Mouse (Mus musculus): ENCODE measurements around the gene Ermap. TPM values are rescaled to one million over a fixed set of nuclear protein-coding genes. Genes with fewer than 3 reads are reported as not detected.

Gene Ermap
- 11.1 and 11.4 TPM in 2 replicates for polyA plus RNA-seq (2014; fragmentation: Nextera tagmentation; extraction: Ambion mirVana)

GRCm38 (mm10) chr4:119189864-119190263 lies at the start of gene Ermap:
TSS of gene Ermap (minus strand) at chr4:119190011.
- Histone ChIP-seq H3K4me2 (ENCODE audit: low read depth, low read length, severe bottlenecking) (no peak within 1 kb of the TSS), H3K9ac (ENCODE audit: low read length) (no peak within 1 kb of the TSS), H3K27ac (ENCODE audit: low read depth, low read length) (no peak within 1 kb of the TSS), H3K4me1 (replicated peaks; ENCODE audit: control insufficient read depth, insufficient read depth, low read length) (no peaks in the 10 kb centered on the region), H3K9me3 (ENCODE audit: control insufficient read depth, low read length) (no peaks in the 10 kb centered on the region), H3K27me3 (ENCODE audit: control insufficient read depth, insufficient read depth, low read length) (no peaks in the 10 kb centered on the region), H3K36me3 (ENCODE audit: control insufficient read depth, insufficient read depth, low read length) (no peaks in the 10 kb centered on the region), H3K4me3 (ENCODE audit: low read depth, low read length) (no peak within 1 kb of the TSS)
- DNase-seq (ENCODE audit: low spot score): no peak
- ATAC-seq (replicated peaks; ENCODE audit: low FRiP score): no peak
- WGBS: 73% methylated on average over 6 of the region's 6 CpGs

- peak; percentile 66 for DNase-seq (ENCODE audit: low spot score)
- peak overlapping the region; percentile 18; the same call in 1 of the 2 replicates for H3K4me2 ChIP-seq (ENCODE audit: low read depth, low read length, severe bottlenecking)
- peak overlapping the region; percentile 32 for H3K9ac ChIP-seq (ENCODE audit: low read length)
- no peaks in the 10 kb centered on the region for H3K36me3 ChIP-seq (ENCODE audit: control insufficient read depth, insufficient read depth, low read length)
- 38% methylated on average over 12 of the region's 12 CpGs for WGBS
- no peaks in the 10 kb centered on the region for H3K4me1 ChIP-seq (replicated peaks; ENCODE audit: control insufficient read depth, insufficient read depth, low read length)
- H3K4me3 ChIP-seq (ENCODE audit: low read depth, low read length): no peak overlapping the region
- H3K27ac ChIP-seq (ENCODE audit: low read depth, low read length): no peak overlapping the region
- ATAC-seq (replicated peaks; ENCODE audit: low FRiP score): peak; percentile 55
- no peaks in the 10 kb centered on the region for H3K9me3 ChIP-seq (ENCODE audit: control insufficient read depth, low read length)
- H3K27me3 ChIP-seq (ENCODE audit: control insufficient read depth, insufficient read depth, low read length): no peaks in the 10 kb centered on the region
Observed at GRCm38 (mm10) chr4:119239181-119239682, 49.4 kb upstream of the Ermap start.

GRCm38 (mm10) chr4:119238661-119239060 lies 48.9 kb upstream of the Ermap start:
- Histone ChIP-seq H3K9ac (ENCODE audit: low read length) (no peak overlapping the region), H3K4me1 (replicated peaks; ENCODE audit: control insufficient read depth, insufficient read depth, low read length) (peaks cover 1% of the 10 kb centered on the region; the same call in 1 of the 2 replicates), H3K9me3 (ENCODE audit: control insufficient read depth, low read length) (no peaks in the 10 kb centered on the region), H3K4me2 (ENCODE audit: low read depth, low read length, severe bottlenecking) (no peak overlapping the region), H3K4me3 (ENCODE audit: low read depth, low read length) (no peak overlapping the region), H3K36me3 (ENCODE audit: control insufficient read depth, insufficient read depth, low read length) (no peaks in the 10 kb centered on the region), H3K27ac (ENCODE audit: low read depth, low read length) (no peak overlapping the region), H3K27me3 (ENCODE audit: control insufficient read depth, insufficient read depth, low read length) (no peaks in the 10 kb centered on the region)
- DNase-seq (ENCODE audit: low spot score): no peak
- WGBS: 81% methylated on average over 3 of the region's 3 CpGs
- ATAC-seq (replicated peaks; ENCODE audit: low FRiP score): no peak

- ATAC-seq (replicated peaks; ENCODE audit: low FRiP score) (no peak), DNase-seq (ENCODE audit: low spot score) (no peak)
- Histone ChIP-seq H3K27ac (ENCODE audit: low read depth, low read length) (no peak overlapping the region), H3K4me2 (ENCODE audit: low read depth, low read length, severe bottlenecking) (no peak overlapping the region), H3K4me3 (ENCODE audit: low read depth, low read length) (no peak overlapping the region), H3K9ac (ENCODE audit: low read length) (no peak overlapping the region), H3K36me3 (ENCODE audit: control insufficient read depth, insufficient read depth, low read length) (no peaks in the 10 kb centered on the region), H3K27me3 (ENCODE audit: control insufficient read depth, insufficient read depth, low read length) (no peaks in the 10 kb centered on the region), H3K9me3 (ENCODE audit: control insufficient read depth, low read length) (no peaks in the 10 kb centered on the region), H3K4me1 (replicated peaks; ENCODE audit: control insufficient read depth, insufficient read depth, low read length) (peaks cover 3% of the 10 kb centered on the region)
- WGBS: 84% methylated on average over 3 of the region's 3 CpGs
Observed at GRCm38 (mm10) chr4:119234348-119234747, 44.5 kb upstream of the Ermap start.

- Histone ChIP-seq H3K9ac (ENCODE audit: low read length) (peak overlapping the region; percentile 70), H3K36me3 (ENCODE audit: control insufficient read depth, insufficient read depth, low read length) (no peaks in the 10 kb centered on the region), H3K4me2 (ENCODE audit: low read depth, low read length, severe bottlenecking) (peak overlapping the region; percentile 95), H3K4me1 (replicated peaks; ENCODE audit: control insufficient read depth, insufficient read depth, low read length) (peaks cover 3% of the 10 kb centered on the region), H3K27ac (ENCODE audit: low read depth, low read length) (no peak overlapping the region), H3K4me3 (ENCODE audit: low read depth, low read length) (peak overlapping the region; percentile 84), H3K9me3 (ENCODE audit: control insufficient read depth, low read length) (no peaks in the 10 kb centered on the region), H3K27me3 (ENCODE audit: control insufficient read depth, insufficient read depth, low read length) (no peaks in the 10 kb centered on the region)
- under 1% methylated on average over 36 of the region's 36 CpGs for WGBS
- ATAC-seq (replicated peaks; ENCODE audit: low FRiP score) (peak; percentile 51), DNase-seq (ENCODE audit: low spot score) (peak; percentile 79)
Observed at GRCm38 (mm10) chr4:119233256-119233901, 43.6 kb upstream of the Ermap start.

- Histone ChIP-seq H3K4me3 (ENCODE audit: low read depth, low read length) (peak within 1 kb of the TSS; percentile 84), H3K4me1 (replicated peaks; ENCODE audit: control insufficient read depth, insufficient read depth, low read length) (peaks cover 3% of the 10 kb centered on the region), H3K9ac (ENCODE audit: low read length) (peak within 1 kb of the TSS; percentile 70), H3K27ac (ENCODE audit: low read depth, low read length) (no peak within 1 kb of the TSS), H3K9me3 (ENCODE audit: control insufficient read depth, low read length) (no peaks in the 10 kb centered on the region), H3K27me3 (ENCODE audit: control insufficient read depth, insufficient read depth, low read length) (no peaks in the 10 kb centered on the region), H3K36me3 (ENCODE audit: control insufficient read depth, insufficient read depth, low read length) (no peaks in the 10 kb centered on the region), H3K4me2 (ENCODE audit: low read depth, low read length, severe bottlenecking) (peak within 1 kb of the TSS; percentile 95)
- peak; percentile 98 for DNase-seq (ENCODE audit: low spot score)
- peak; percentile 97 for ATAC-seq (replicated peaks; ENCODE audit: low FRiP score)
- under 1% methylated on average over 65 of the region's 71 CpGs for WGBS
Observed at GRCm38 (mm10) chr4:119232410-119233255, 42.8 kb upstream of the Ermap start, which contains the start of the genes AU022252 and P3h1. TSS of gene AU022252 (minus strand) at chr4:119232712. TSS of gene P3h1 (plus strand) at chr4:119232915.

GRCm38 (mm10) chr4:119226751-119227150 lies 36.9 kb upstream of the Ermap start:
- Histone ChIP-seq H3K36me3 (ENCODE audit: control insufficient read depth, insufficient read depth, low read length) (peaks cover 4% of the 10 kb centered on the region; the same call in 1 of the 2 replicates), H3K4me2 (ENCODE audit: low read depth, low read length, severe bottlenecking) (no peak overlapping the region), H3K27me3 (ENCODE audit: control insufficient read depth, insufficient read depth, low read length) (no peaks in the 10 kb centered on the region), H3K9me3 (ENCODE audit: control insufficient read depth, low read length) (no peaks in the 10 kb centered on the region), H3K4me3 (ENCODE audit: low read depth, low read length) (no peak overlapping the region), H3K27ac (ENCODE audit: low read depth, low read length) (no peak overlapping the region), H3K9ac (ENCODE audit: low read length) (no peak overlapping the region), H3K4me1 (replicated peaks; ENCODE audit: control insufficient read depth, insufficient read depth, low read length) (no peaks in the 10 kb centered on the region; the same call in 1 of the 2 replicates)
- no peak for ATAC-seq (replicated peaks; ENCODE audit: low FRiP score)
- DNase-seq (ENCODE audit: low spot score): no peak
- 92% methylated on average over 11 of the region's 11 CpGs for WGBS

GRCm38 (mm10) chr4:119225719-119226118 lies 35.9 kb upstream of the Ermap start:
- H3K27ac ChIP-seq (ENCODE audit: low read depth, low read length): no peak overlapping the region
- no peak overlapping the region for H3K4me2 ChIP-seq (ENCODE audit: low read depth, low read length, severe bottlenecking)
- ATAC-seq (replicated peaks; ENCODE audit: low FRiP score): no peak
- no peaks in the 10 kb centered on the region for H3K27me3 ChIP-seq (ENCODE audit: control insufficient read depth, insufficient read depth, low read length)
- no peak overlapping the region for H3K4me3 ChIP-seq (ENCODE audit: low read depth, low read length)
- H3K9ac ChIP-seq (ENCODE audit: low read length): no peak overlapping the region
- H3K36me3 ChIP-seq (ENCODE audit: control insufficient read depth, insufficient read depth, low read length): peaks cover 4% of the 10 kb centered on the region; the same call in 1 of the 2 replicates
- H3K9me3 ChIP-seq (ENCODE audit: control insufficient read depth, low read length): no peaks in the 10 kb centered on the region
- 94% methylated on average over 9 of the region's 9 CpGs for WGBS
- no peaks in the 10 kb centered on the region for H3K4me1 ChIP-seq (replicated peaks; ENCODE audit: control insufficient read depth, insufficient read depth, low read length)
- no peak for DNase-seq (ENCODE audit: low spot score)
